16 mouse cellular contexts compared by ENCODE assay signal in the genomic region with DNA sequence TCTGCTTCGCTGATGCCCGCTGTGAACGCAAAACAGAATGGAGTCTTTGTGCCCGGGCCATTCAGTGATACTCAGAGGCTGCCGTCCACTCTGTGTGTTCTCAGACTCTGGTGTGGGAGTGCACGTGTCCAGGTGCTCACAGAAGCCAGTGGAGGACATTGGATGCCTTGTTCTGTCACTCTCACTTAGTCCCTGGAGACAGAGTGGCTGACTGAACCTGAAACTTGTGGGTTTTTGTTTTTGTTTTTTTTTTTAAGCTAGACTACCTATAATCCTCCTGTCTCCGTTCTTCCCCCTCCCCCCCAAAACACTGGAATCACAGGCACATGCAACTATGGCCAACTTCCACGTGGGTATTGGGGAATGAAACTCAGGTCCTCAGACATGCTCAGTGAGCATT. TPM values are rescaled to one million over a fixed set of nuclear protein-coding genes. Genes with fewer than 3 reads are reported as not detected.
DNase-seq lines count a peak whose midpoint lies in the region; ATAC-seq and TF ChIP-seq lines count a peak whose summit lies in the region.
"Had no signal": no experiment of that assay in that cellular context is flagged by ENCODE, and none has a peak within 500 bp of the region (broad histone marks: within the 10 kb centered on the region; RNA-seq: fewer than 3 reads in every experiment).

No protein-coding gene starts in this region.

- 79% methylated on average over 8 of the region's 8 CpGs for WGBS in heart, embryonic 14.5 days
- WGBS in midbrain, embryonic 15.5 days = 73% methylated on average over 8 of the region's 8 CpGs

- no peak for DNase-seq in heart, postnatal 25 days (ENCODE audit: low spot score)
- no peak for DNase-seq in layer of hippocampus, adult 2 months (ENCODE audit: low spot score in 2 of 2)
- DNase-seq in layer of hippocampus, adult 9-11 months = no peak
- DNase-seq in CH12.LX (ENCODE audit: extremely low read depth) = peak; percentile 28
- peak; percentile 56 for DNase-seq in induced T-regulatory cell, adult 2 months (ENCODE audit: low read depth)
- no peak for DNase-seq in c-Kit-positive CD71-positive TER-119-positive erythroid progenitor cells, embryonic 14.5 days (ENCODE audit: low spot score)
- DNase-seq: cerebellum, adult 8-10 months; midbrain, embryonic 14.5 days had no signal

- H3K4me2 ChIP-seq in heart, embryonic 14.5 days (ENCODE audit: low read length) = peak overlapping the region; percentile 89; the same call in 1 of the 2 replicates
- H3K4me2 ChIP-seq in CH12.LX (ENCODE audit: insufficient read depth, low read depth, poor library complexity, severe bottlenecking) = no peak overlapping the region
- no peak overlapping the region for H3K4me2 ChIP-seq in midbrain, embryonic 15.5 days
- H3K4me2 ChIP-seq: hindbrain, embryonic 12.5 days; neural tube, embryonic 12.5 days had no signal

- H3K4me1 ChIP-seq in heart, embryonic 14.5 days (ENCODE audit: control insufficient read depth in 2 of 2, insufficient read depth in 2 of 2, low read length in 2 of 2) = peaks cover 29 to 47% of the 10 kb centered on the region in 2 experiments
- H3K4me1 ChIP-seq in CH12.LX (ENCODE audit: control insufficient read depth in 1 of 2, insufficient read depth in 2 of 2) = peaks cover 4 to 20% of the 10 kb centered on the region in 2 experiments; a peak in 3 of 4 replicates
- H3K4me1 ChIP-seq in midbrain, embryonic 15.5 days = peaks cover 17% of the 10 kb centered on the region

- no peak for TF ChIP-seq POLR2A in CH12.LX (IDR thresholded peaks at IDR 0.05; ENCODE audit: low read depth, low read length)

- H3K4me3 ChIP-seq in heart, embryonic 14.5 days (ENCODE audit: control insufficient read depth in 1 of 2, insufficient read depth in 1 of 2, low read depth in 1 of 2, low read length in 2 of 2) = no peak overlapping the region
- H3K4me3 ChIP-seq in layer of hippocampus, adult 2 months = peak overlapping the region; percentile 15; the same call in 1 of the 2 replicates
- H3K4me3 ChIP-seq in CH12.LX (replicated peaks in 1 of 3; ENCODE audit: low read depth in 2 of 3, low read length in 2 of 3, poor library complexity in 1 of 3) = no peak overlapping the region
- no peak overlapping the region for H3K4me3 ChIP-seq in midbrain, embryonic 15.5 days
- H3K4me3 ChIP-seq: hindbrain, embryonic 12.5 days; neural tube, embryonic 12.5 days had no signal

- in situ Hi-C loops in CH12.LX (cut with MboI; ENCODE audit: low pct_ligation_motif_present, low pct_unique_long_range_greater_than_20kb, low sequenced_read_pairs) = loop anchor here (10.0 kb wide), 1 partner anchor 222 kb away; no protein-coding TSS in a partner anchor

- peak; percentile 67 for TF ChIP-seq EP300 in CH12.LX (IDR thresholded peaks at IDR 0.05; ENCODE audit: low read length)

- peak overlapping the region; percentile 93; the same call in 1 of the 2 replicates for H3K9ac ChIP-seq in heart, embryonic 14.5 days (ENCODE audit: low read length)
- H3K9ac ChIP-seq in CH12.LX (ENCODE audit: insufficient read depth, low read depth) = no peak overlapping the region
- H3K9ac ChIP-seq in midbrain, embryonic 15.5 days = no peak overlapping the region
- H3K9ac ChIP-seq: hindbrain, embryonic 12.5 days; neural tube, embryonic 12.5 days had no signal

- TF ChIP-seq CTCF in layer of hippocampus, adult 2 months (conservative IDR thresholded peaks at IDR 0.05) = no peak
- no peak for TF ChIP-seq CTCF in CH12.LX (conservative IDR thresholded peaks at IDR 0.05 in 1 of 2, IDR thresholded peaks at IDR 0.05 in 1 of 2; ENCODE audit: low read depth in 2 of 2, low read length in 2 of 2)

- intact Hi-C loops in heart, postnatal 25 days (cut with DNase I) = no loop called here

- H3K36me3 ChIP-seq in heart, embryonic 14.5 days (ENCODE audit: control insufficient read depth, insufficient read depth, low read length) = peaks cover 39% of the 10 kb centered on the region
- H3K36me3 ChIP-seq in CH12.LX (replicated peaks in 1 of 2; ENCODE audit: control insufficient read depth in 1 of 2, insufficient read depth in 1 of 2, low read length in 1 of 2) = no peaks in the 10 kb centered on the region
- H3K36me3 ChIP-seq in midbrain, embryonic 15.5 days (replicated peaks) = no peaks in the 10 kb centered on the region
- H3K36me3 ChIP-seq: hindbrain, embryonic 12.5 days; neural tube, embryonic 12.5 days had no signal

- dilution Hi-C loops in CH12.LX (cut with MboI; ENCODE audit: extremely low pct_ligation_motif_present, extremely low pct_unique_long_range_greater_than_20kb, low sequenced_read_pairs) = loop anchor here (25.0 kb wide), 1 partner anchor 109 kb away; no protein-coding TSS in a partner anchor

- no peaks in the 10 kb centered on the region for H3K27me3 ChIP-seq in heart, embryonic 14.5 days (ENCODE audit: control insufficient read depth, insufficient read depth, low read length)
- peaks cover 96% of the 10 kb centered on the region for H3K27me3 ChIP-seq in CH12.LX (replicated peaks)
- peaks cover 29% of the 10 kb centered on the region for H3K27me3 ChIP-seq in midbrain, embryonic 15.5 days (replicated peaks)

- no peaks in the 10 kb centered on the region for H3K9me3 ChIP-seq in heart, embryonic 14.5 days (ENCODE audit: control insufficient read depth, low read length)
- no peaks in the 10 kb centered on the region for H3K9me3 ChIP-seq in CH12.LX (replicated peaks; ENCODE audit: low read length)
- no peaks in the 10 kb centered on the region for H3K9me3 ChIP-seq in midbrain, embryonic 15.5 days
- H3K9me3 ChIP-seq: hindbrain, embryonic 12.5 days; neural tube, embryonic 12.5 days had no signal

- TF ChIP-seq RAD21 in CH12.LX (IDR thresholded peaks at IDR 0.05; ENCODE audit: low read depth, low read length) = no peak

- no peak overlapping the region for H3K27ac ChIP-seq in heart, embryonic 14.5 days (replicated peaks in 1 of 2; ENCODE audit: control insufficient read depth in 1 of 2, insufficient read depth in 1 of 2, low read depth in 2 of 2, low read length in 2 of 2)
- H3K27ac ChIP-seq in layer of hippocampus, adult 2 months = peak overlapping the region; percentile 94; the same call in 1 of the 2 replicates
- H3K27ac ChIP-seq in CH12.LX (ENCODE audit: insufficient read depth, low read depth) = no peak overlapping the region
- H3K27ac ChIP-seq in midbrain, embryonic 15.5 days = no peak overlapping the region
- H3K27ac ChIP-seq: neural tube, embryonic 12.5 days had no signal

- ATAC-seq in heart, embryonic 14.5 days (ENCODE audit: insufficient number of reproducible peaks, insufficient read depth, low FRiP score, low read depth) = no peak
- ATAC-seq in midbrain, embryonic 15.5 days (replicated peaks) = no peak
- ATAC-seq: forebrain, embryonic 14.5 days had no signal

- no peaks in the 10 kb centered on the region for H3K79me2 ChIP-seq in CH12.LX (replicated peaks; ENCODE audit: control insufficient read depth, extremely low read depth, insufficient read depth, poor library complexity, severe bottlenecking)

TF ChIP-seq in CH12.LX, 34 proteins besides CTCF, POLR2A, EP300 and RAD21 (continues in another document):
- TF ChIP-seq ETS1 (conservative IDR thresholded peaks at IDR 0.05; ENCODE audit: low read depth, low read length) = peak; percentile 24; the same call in 1 of the 2 replicates
- TF ChIP-seq NRF1 (IDR thresholded peaks at IDR 0.05; ENCODE audit: low read depth, low read length) = no peak
- TF ChIP-seq ZKSCAN1 (IDR thresholded peaks at IDR 0.05; ENCODE audit: borderline replicate concordance, low read depth, low read length) = no peak
- no peak for TF ChIP-seq PAX5 (IDR thresholded peaks at IDR 0.05; ENCODE audit: low read length)

RNA-seq across cellular contexts. Expression of a gene that starts 3.9 kb away (rescaled TPM):
- 29.0 and 30.1 TPM in 2 replicates for polyA plus RNA-seq in heart, embryonic 14.5 days (2014; fragmentation: Nextera tagmentation; extraction: Ambion mirVana)
- total RNA-seq in heart, postnatal 25 days (2021) = 10 to 100 TPM; 34.1 to 41.0 TPM
- total RNA-seq in layer of hippocampus, adult 2 months (2021) = 10 to 100 TPM; 12.2 to 13.7 TPM
- total RNA-seq in CH12.LX (2012; rRNA removed) (not detected in 2 replicates), CH12.LX (2014; rRNA removed) (not detected in 2 replicates)
- polyA plus RNA-seq in CH12.LX (2012; ENCODE audit: insufficient read length, low read depth) = not detected in 2 replicates
- 13.1 and 15.7 TPM in 2 replicates for polyA plus RNA-seq in midbrain, embryonic 15.5 days (2015; fragmentation: Nextera tagmentation; extraction: Ambion mirVana)

RNA-seq across cellular contexts. Expression of a gene that starts 9.0 kb away (rescaled TPM):
- polyA plus RNA-seq in heart, embryonic 14.5 days (2014; fragmentation: Nextera tagmentation; extraction: Ambion mirVana) = not detected in 2 replicates
- under 1 TPM; 0.62 to 0.64 TPM for total RNA-seq in heart, postnatal 25 days (2021)
- not detected for total RNA-seq in layer of hippocampus, adult 2 months (2021)
- total RNA-seq in CH12.LX (2012; rRNA removed) = not detected in 2 replicates
- not detected in 2 replicates for total RNA-seq in CH12.LX (2014; rRNA removed)
- not detected in 2 replicates for polyA plus RNA-seq in CH12.LX (2012; ENCODE audit: insufficient read length, low read depth)
- 0.31 TPM in 1 of 2 replicates, not detected in the other for polyA plus RNA-seq in midbrain, embryonic 15.5 days (2015; fragmentation: Nextera tagmentation; extraction: Ambion mirVana)
- total RNA-seq: gastrocnemius, adult 18-20 months; left cerebral cortex, postnatal 10 days had no signal
- polyA plus RNA-seq: embryonic facial prominence, embryonic 11.5 days; forebrain, embryonic 14.5 days; hindbrain, embryonic 12.5 days; midbrain, embryonic 14.5 days; neural tube, embryonic 12.5 days had no signal

RNA-seq across cellular contexts. Expression of a gene that starts 30.6 kb away (rescaled TPM):
- 30.7 and 33.2 TPM in 2 replicates for polyA plus RNA-seq in heart, embryonic 14.5 days (2014; fragmentation: Nextera tagmentation; extraction: Ambion mirVana)
- total RNA-seq in heart, postnatal 25 days (2021) = 10 to 100 TPM; 41.6 to 43.8 TPM
- total RNA-seq in layer of hippocampus, adult 2 months (2021) = 10 to 100 TPM; 64.0 to 64.7 TPM
- total RNA-seq in CH12.LX (2012; rRNA removed) (13.7 and 14.1 TPM in 2 replicates), CH12.LX (2014; rRNA removed) (4.6 and 5.7 TPM in 2 replicates)
- 23.5 and 24.5 TPM in 2 replicates for polyA plus RNA-seq in CH12.LX (2012; ENCODE audit: insufficient read length, low read depth)
- polyA plus RNA-seq in midbrain, embryonic 15.5 days (2015; fragmentation: Nextera tagmentation; extraction: Ambion mirVana) = 50.7 and 50.8 TPM in 2 replicates

RNA-seq across cellular contexts. Expression of a gene that starts 43.5 kb away (rescaled TPM):
- polyA plus RNA-seq in heart, embryonic 14.5 days (2014; fragmentation: Nextera tagmentation; extraction: Ambion mirVana) = 6.5 and 7.1 TPM in 2 replicates
- total RNA-seq in heart, postnatal 25 days (2021) = 10 to 100 TPM; 14.8 to 18.3 TPM
- 1 to 10 TPM; 5.4 to 5.5 TPM for total RNA-seq in layer of hippocampus, adult 2 months (2021)
- total RNA-seq in CH12.LX (2012; rRNA removed) (0.08 TPM in 1 of 2 replicates, not detected in the other), CH12.LX (2014; rRNA removed) (not detected in 2 replicates)
- polyA plus RNA-seq in CH12.LX (2012; ENCODE audit: insufficient read length, low read depth) = not detected in 2 replicates
- 2.1 and 2.3 TPM in 2 replicates for polyA plus RNA-seq in midbrain, embryonic 15.5 days (2015; fragmentation: Nextera tagmentation; extraction: Ambion mirVana)

RNA-seq across cellular contexts. Expression of a gene that starts 53.1 kb away (rescaled TPM):
- polyA plus RNA-seq in heart, embryonic 14.5 days (2014; fragmentation: Nextera tagmentation; extraction: Ambion mirVana) = 0.16 TPM in 1 of 2 replicates, not detected in the other
- total RNA-seq in heart, postnatal 25 days (2021) = under 1 TPM in 1 of 2 experiments, not detected in 1; 0.18 TPM
- under 1 TPM in 1 of 2 experiments, not detected in 1; 0.27 TPM for total RNA-seq in layer of hippocampus, adult 2 months (2021)
- total RNA-seq in CH12.LX (2012; rRNA removed) (0.25 and 0.50 TPM in 2 replicates), CH12.LX (2014; rRNA removed) (0.12 and 0.15 TPM in 2 replicates)
- 0.78 TPM in 1 of 2 replicates, not detected in the other for polyA plus RNA-seq in CH12.LX (2012; ENCODE audit: insufficient read length, low read depth)
- polyA plus RNA-seq in midbrain, embryonic 15.5 days (2015; fragmentation: Nextera tagmentation; extraction: Ambion mirVana) = not detected in 2 replicates
- total RNA-seq: gastrocnemius, adult 18-20 months; left cerebral cortex, postnatal 10 days had no signal
- polyA plus RNA-seq: forebrain, embryonic 14.5 days; midbrain, embryonic 14.5 days had no signal

Comparison
In these comparisons a context has a peak if more than half of its experiments do, and no peak if none do; other contexts are left out.
1. DNase-seq: peak in CH12.LX (single experiment) and induced T-regulatory cell, adult 2 months (single experiment); none in heart, postnatal 25 days (single experiment), layer of hippocampus, adult 2 months (0 of 2), layer of hippocampus, adult 9-11 months (single experiment) and c-Kit-positive CD71-positive TER-119-positive erythroid progenitor cells, embryonic 14.5 days (single experiment).
2. RNA of a gene that starts 3.9 kb away (total RNA-seq): 34.1 to 41.0 TPM in heart, postnatal 25 days and 12.2 to 13.7 TPM in layer of hippocampus, adult 2 months; not detected in CH12.LX; every median in the first group is over 10 times any median in the second.